Mouse (Mus musculus) adrenal gland, adult (tissue): ENCODE data around the gene Cyp2a12.
"Not testable (repeated sequence)": the region's sequence is repeated elsewhere in the genome, so short reads cannot be mapped to it uniquely, and the experiment has no call there.

ENCODE experiments used
- DNase-seq, 2 experiments: peaks; one replicate each; pipeline ENCODE4 v3.0.0; 2022 to 2023; ENCODE audit warnings: low spot score in 1 of 2; ENCODE audit not compliant: inconsistent age in 2 of 2

Cyp2a12 gene

GRCm38 (mm10) chr7:27028789-27029188 lies at the start of gene Cyp2a12:
TSS of gene Cyp2a12 (plus strand) at chr7:27029081.
- no peak for DNase-seq

DNA sequence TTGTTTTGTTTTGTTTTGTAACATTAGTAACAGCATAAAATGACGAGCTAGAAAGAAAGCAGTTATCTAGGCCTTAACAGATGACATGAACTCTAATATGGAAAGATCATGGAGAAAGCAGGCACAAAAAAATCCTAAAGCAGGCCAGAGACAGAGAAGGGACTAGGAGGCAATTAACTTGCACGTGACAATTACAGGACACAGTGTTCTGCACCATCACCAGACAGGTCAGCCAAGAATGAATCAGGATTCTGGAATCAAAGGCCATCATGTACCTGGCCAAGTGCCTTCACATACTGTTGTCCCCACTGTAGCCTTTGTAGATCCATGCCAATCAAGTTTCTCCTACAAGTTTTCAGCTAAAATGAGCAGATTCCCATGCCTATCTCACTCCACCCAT lies 47.4 kb upstream of the Cyp2a12 start:
- not testable (repeated sequence) for DNase-seq

GRCm38 (mm10) chr7:26981937-26982336 lies 46.9 kb upstream of the Cyp2a12 start:
- not testable (repeated sequence) for DNase-seq

DNA sequence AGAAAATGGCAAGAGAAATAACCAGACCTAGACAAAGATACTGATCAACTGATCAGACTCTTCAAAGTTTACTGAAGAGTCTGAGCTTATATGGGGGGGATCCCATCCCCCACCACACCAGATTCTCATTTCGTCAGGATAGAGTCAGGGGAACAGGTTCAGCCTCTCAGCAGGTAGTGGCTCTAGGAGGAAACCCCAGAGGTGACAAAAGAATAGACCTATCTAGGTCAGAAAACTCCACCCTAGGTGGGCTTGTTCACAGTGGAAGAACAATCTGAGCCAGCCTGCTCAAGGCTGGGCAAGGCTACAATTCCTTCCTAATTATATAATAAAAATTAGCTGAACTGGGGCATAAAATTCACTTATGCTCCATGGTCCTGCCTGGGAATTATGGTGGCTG lies 46.3 kb upstream of the Cyp2a12 start:
- no peak for DNase-seq

- not testable (repeated sequence) for DNase-seq
Measured at GRCm38 (mm10) chr7:26983151-26983550, 45.7 kb upstream of the Cyp2a12 start.

GRCm38 (mm10) chr7:27026581-27026980 lies 2.3 kb upstream of the Cyp2a12 start:
- peak in 1 of 2 experiments; percentile 52 for DNase-seq

GRCm38 (mm10) chr7:27048886-27049285 lies 20.0 kb downstream of the Cyp2a12 start:
- not testable (repeated sequence) for DNase-seq

DNA sequence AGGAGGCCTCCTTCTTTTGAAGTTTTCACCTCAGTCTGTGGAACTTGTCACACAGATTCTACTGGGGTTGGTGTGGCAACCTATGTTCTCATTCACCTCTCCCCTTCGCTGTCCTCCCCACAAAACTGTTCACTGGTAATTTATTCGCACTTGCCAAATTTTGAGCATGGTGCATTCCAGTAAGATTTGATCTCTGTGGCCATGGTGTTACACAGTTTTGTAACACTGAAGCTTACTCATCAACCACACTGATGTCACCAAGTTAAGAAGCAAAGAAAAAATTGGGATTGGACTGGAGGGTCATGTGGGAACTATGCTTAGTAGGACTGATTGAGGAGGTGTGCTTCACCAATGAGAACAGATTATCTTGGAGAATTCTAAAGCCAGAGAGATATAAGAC lies 30.5 kb downstream of the Cyp2a12 start:
- not testable (repeated sequence) for DNase-seq

DNA sequence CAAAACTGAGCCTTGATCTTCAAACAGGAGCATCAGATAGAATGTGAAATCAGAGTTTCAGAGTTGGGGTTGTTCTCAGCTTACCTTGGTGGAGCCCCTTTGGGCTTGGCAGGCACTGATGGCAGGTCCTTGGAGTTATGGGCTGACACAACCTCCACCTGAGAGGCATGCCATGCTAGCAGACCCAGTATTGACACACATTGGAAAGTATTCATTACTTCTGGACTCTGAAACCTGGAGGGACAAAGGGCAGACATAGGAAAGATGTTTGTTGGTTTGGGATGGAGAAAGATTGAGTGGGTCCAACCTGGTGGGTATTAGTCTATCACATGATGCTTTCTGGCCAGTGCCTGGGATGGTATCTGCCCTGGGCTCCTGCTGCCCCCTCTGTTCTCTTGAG lies 31.0 kb downstream of the Cyp2a12 start:
- not testable (repeated sequence) for DNase-seq

DNA sequence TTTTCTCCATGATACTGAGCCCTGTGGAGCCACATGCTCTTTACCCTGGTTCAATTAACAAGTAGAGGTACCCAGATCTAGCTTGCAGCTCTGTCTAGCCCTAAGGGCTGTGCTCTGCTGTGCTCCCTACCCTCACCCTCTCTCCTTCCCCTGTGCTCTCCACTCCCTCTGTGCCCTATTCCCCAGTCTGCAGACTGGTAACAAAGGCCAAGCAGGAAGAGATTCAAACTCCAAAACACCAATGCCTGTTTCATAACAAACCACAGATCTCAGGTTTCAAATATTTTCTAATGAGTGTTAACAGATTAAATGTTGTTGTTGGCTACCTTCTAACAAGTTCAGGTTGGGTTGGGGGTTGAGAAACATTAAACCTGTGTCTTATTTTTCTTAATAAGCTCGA lies 49.8 kb downstream of the Cyp2a12 start:
- no peak for DNase-seq

DNA sequence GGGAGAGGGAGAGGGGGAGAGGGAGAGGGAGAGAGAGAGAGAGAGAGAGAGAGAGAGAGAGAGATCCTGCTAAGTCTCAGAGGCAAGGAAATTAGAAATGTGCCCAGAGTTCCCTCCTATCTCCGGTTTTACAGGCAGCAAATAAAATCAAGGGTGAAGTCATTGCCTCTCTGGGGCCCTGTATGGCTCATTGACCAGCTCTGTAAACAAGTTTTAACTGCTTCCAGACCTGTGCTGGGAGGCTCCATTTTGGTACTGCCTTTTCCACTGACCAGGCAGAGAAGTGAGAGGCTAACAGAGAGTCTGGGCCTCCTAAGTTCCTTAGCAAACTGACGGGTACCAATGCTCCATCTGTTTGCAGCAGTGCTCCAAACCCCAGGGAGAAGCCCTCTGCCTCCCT lies 52.7 kb downstream of the Cyp2a12 start:
- DNase-seq, result no peak
